Mouse (Mus musculus) layer of hippocampus, adult 2 months (tissue): ENCODE data around the gene Lamb3. TPM values are rescaled to one million over a fixed set of nuclear protein-coding genes. Genes with fewer than 3 reads are reported as not detected.
"Not testable (repeated sequence)": the region's sequence is repeated elsewhere in the genome, so short reads cannot be mapped to it uniquely, and the experiment has no call there.

Experiments
- DNase-seq, 2 experiments: peaks; one replicate each; pipeline ENCODE4 v3.0.0; 2022; ENCODE audit warnings: low spot score in 2 of 2
- H3K27ac ChIP-seq: fragments of 200-600 bp; 2 replicates; pipeline ENCODE4 v1.8.1; 2022
- H3K4me3 ChIP-seq: fragments of 200-600 bp; 2 replicates; pipeline ENCODE4 v1.8.1; 2022; ENCODE audit warnings: mild to moderate bottlenecking
- CTCF ChIP-seq: fragments of 200-600 bp; conservative IDR thresholded peaks from 2 replicates; pipeline ENCODE4 v1.8.1; 2022; ENCODE audit warnings: antibody characterized with exemption, mild to moderate bottlenecking, moderate library complexity
- total RNA-seq, 2 experiments: library from RNA; stranded (reverse); gene quantifications; 2 replicates each; pipeline ENCODE4 v1.2.3; 2021

The Lamb3 gene
- total RNA-seq, 2 experiments from 2014 or later, result 0.82 to 1.4 TPM

GRCm38 (mm10) chr1:193279492-193279891 is 72.0 kb downstream of the Lamb3 start:
- DNase-seq, result no peak
- no peak overlapping the region for H3K4me3 ChIP-seq
- TF ChIP-seq CTCF, result no peak
- no peak overlapping the region for H3K27ac ChIP-seq

GRCm38 (mm10) chr1:193281344-193281743 is 73.8 kb downstream of the Lamb3 start:
- Histone ChIP-seq H3K4me3 (no peak overlapping the region), H3K27ac (no peak overlapping the region)
- no peak for DNase-seq
- TF ChIP-seq CTCF, result no peak

GRCm38 (mm10) chr1:193284228-193284779 is 76.8 kb downstream of the Lamb3 start:
- Histone ChIP-seq H3K4me3 (no peak overlapping the region), H3K27ac (no peak overlapping the region)
- no peak for DNase-seq
- TF ChIP-seq CTCF, result no peak

GRCm38 (mm10) chr1:193285766-193286325 is 78.3 kb downstream of the Lamb3 start:
- H3K27ac ChIP-seq, H3K4me3 ChIP-seq: not testable (repeated sequence)

GRCm38 (mm10) chr1:193287578-193287977 is 80.1 kb downstream of the Lamb3 start:
- Histone ChIP-seq H3K4me3 (no peak overlapping the region), H3K27ac (no peak overlapping the region)
- no peak for TF ChIP-seq CTCF
- no peak for DNase-seq

More at GRCm38 (mm10) chr1:193285766-193286325, 78.3 kb downstream of the Lamb3 start:
- not testable (repeated sequence) for DNase-seq

GRCm38 (mm10) chr1:193289076-193289475 is 81.6 kb downstream of the Lamb3 start:
- H3K4me3 ChIP-seq, result no peak overlapping the region
- H3K27ac ChIP-seq, result no peak overlapping the region
- no peak for TF ChIP-seq CTCF

GRCm38 (mm10) chr1:193289914-193290313 is 82.4 kb downstream of the Lamb3 start:
- no peak overlapping the region for H3K4me3 ChIP-seq
- no peak for DNase-seq
- TF ChIP-seq CTCF, result no peak
- no peak overlapping the region for H3K27ac ChIP-seq

More at GRCm38 (mm10) chr1:193289076-193289475, 81.6 kb downstream of the Lamb3 start:
- no peak for DNase-seq

- no peak for TF ChIP-seq CTCF
- H3K27ac ChIP-seq, result no peak overlapping the region
- no peak for DNase-seq
- no peak overlapping the region for H3K4me3 ChIP-seq
These were observed 83.2 kb downstream of the Lamb3 start for GRCm38 (mm10) chr1:193290686-193291085.

GRCm38 (mm10) chr1:193293039-193293438 is 85.5 kb downstream of the Lamb3 start:
- no peak overlapping the region for H3K27ac ChIP-seq
- no peak for TF ChIP-seq CTCF
- no peak overlapping the region for H3K4me3 ChIP-seq
- no peak for DNase-seq

GRCm38 (mm10) chr1:193293926-193294325 is 86.4 kb downstream of the Lamb3 start:
- TF ChIP-seq CTCF, result no peak
- no peak overlapping the region for H3K4me3 ChIP-seq
- no peak overlapping the region for H3K27ac ChIP-seq
- DNase-seq, result no peak

- Histone ChIP-seq H3K27ac (no peak overlapping the region), H3K4me3 (no peak overlapping the region)
- no peak for TF ChIP-seq CTCF
- no peak for DNase-seq
These were observed 88.4 kb downstream of the Lamb3 start for GRCm38 (mm10) chr1:193295920-193296319.

- no peak for TF ChIP-seq CTCF
- Histone ChIP-seq H3K27ac (peak overlapping the region; percentile 61; the same call in 1 of the 2 replicates), H3K4me3 (no peak overlapping the region)
- DNase-seq, result peak in 1 of 2 experiments; percentile 54
These were observed 90.8 kb downstream of the Lamb3 start for GRCm38 (mm10) chr1:193298141-193298765.

GRCm38 (mm10) chr1:193299995-193300394 is 92.5 kb downstream of the Lamb3 start:
- TF ChIP-seq CTCF, result no peak
- Histone ChIP-seq H3K27ac (no peak overlapping the region; the same call in 1 of the 2 replicates), H3K4me3 (no peak overlapping the region)
- no peak for DNase-seq
